Mouse (Mus musculus): ENCODE data around the gene Dchs1. TPM values are rescaled to one million over a fixed set of nuclear protein-coding genes. Genes with fewer than 3 reads are reported as not detected.
"Not testable (repeated sequence)": the region's sequence is repeated elsewhere in the genome, so short reads cannot be mapped to it uniquely, and the experiment has no call there.

The Dchs1 gene
- polyA plus RNA-seq, 1 experiment from 2014 or later, result 2.2 TPM

DNA sequence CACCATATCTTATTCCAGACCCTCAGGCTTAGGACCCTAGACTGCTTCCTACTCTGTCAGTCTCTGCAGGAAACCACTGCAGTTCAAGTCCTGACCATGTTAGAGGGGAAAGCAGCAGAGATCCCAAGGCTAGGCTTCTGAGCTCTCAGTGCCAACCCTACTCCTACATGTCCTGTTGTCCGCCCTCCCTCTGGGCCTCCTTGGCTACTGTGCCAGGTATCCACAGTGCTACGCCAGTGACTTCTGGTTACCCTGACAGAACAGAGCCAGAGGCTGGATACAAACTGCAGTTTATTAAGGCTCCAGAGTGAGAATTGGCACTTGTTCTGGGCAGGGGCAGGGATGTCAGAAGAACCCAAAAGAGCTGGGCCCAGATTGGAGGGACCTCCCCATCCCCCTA is 34.7 kb downstream of the Dchs1 start:
- H3K9ac ChIP-seq (ENCODE audit: low read depth, low read length), result no peak overlapping the region
- 90% methylated on average over 2 of the region's 2 CpGs for WGBS
- peaks cover 18% of the 10 kb centered on the region for H3K36me3 ChIP-seq (ENCODE audit: control insufficient read depth, insufficient read depth)
- TF ChIP-seq CTCF (IDR thresholded peaks at IDR 0.05; ENCODE audit: low read depth), result no peak
- H3K4me3 ChIP-seq (ENCODE audit: low read depth, low read length), result no peak overlapping the region
- H3K4me1 ChIP-seq (replicated peaks; ENCODE audit: control insufficient read depth, insufficient read depth, low read length), result peaks cover 6% of the 10 kb centered on the region; the same call in 1 of the 2 replicates
- H3K9me3 ChIP-seq (ENCODE audit: control insufficient read depth), result no peaks in the 10 kb centered on the region
- no peak overlapping the region for H3K4me2 ChIP-seq (replicated peaks; ENCODE audit: low read depth)
- H3K27ac ChIP-seq (ENCODE audit: low read depth, low read length), result no peak overlapping the region
- no peak for ATAC-seq
- no peaks in the 10 kb centered on the region for H3K27me3 ChIP-seq (replicated peaks; ENCODE audit: control insufficient read depth, insufficient read depth, low read length)

GRCm38 (mm10) chr7:105751491-105752433 is 35.7 kb downstream of the Dchs1 start, which contains the start of gene Tpp1:
Gene Tpp1, minus strand, starts transcription at chr7:105752235.
- Histone ChIP-seq H3K4me2 (replicated peaks; ENCODE audit: low read depth) (peak within 1 kb of the TSS; percentile 84), H3K36me3 (ENCODE audit: control insufficient read depth, insufficient read depth) (peaks cover 23% of the 10 kb centered on the region), H3K27ac (ENCODE audit: low read depth, low read length) (peak within 1 kb of the TSS; percentile 63), H3K27me3 (replicated peaks; ENCODE audit: control insufficient read depth, insufficient read depth, low read length) (no peaks in the 10 kb centered on the region), H3K9ac (ENCODE audit: low read depth, low read length) (peak within 1 kb of the TSS; percentile 80), H3K4me3 (ENCODE audit: low read depth, low read length) (peak within 1 kb of the TSS; percentile 79), H3K4me1 (replicated peaks; ENCODE audit: control insufficient read depth, insufficient read depth, low read length) (peaks cover 6% of the 10 kb centered on the region; the same call in 1 of the 2 replicates), H3K9me3 (ENCODE audit: control insufficient read depth) (no peaks in the 10 kb centered on the region)
- ATAC-seq, result peak; percentile 86
- no peak for TF ChIP-seq CTCF (IDR thresholded peaks at IDR 0.05; ENCODE audit: low read depth)
- 13% methylated on average over 20 of the region's 20 CpGs for WGBS

DNA sequence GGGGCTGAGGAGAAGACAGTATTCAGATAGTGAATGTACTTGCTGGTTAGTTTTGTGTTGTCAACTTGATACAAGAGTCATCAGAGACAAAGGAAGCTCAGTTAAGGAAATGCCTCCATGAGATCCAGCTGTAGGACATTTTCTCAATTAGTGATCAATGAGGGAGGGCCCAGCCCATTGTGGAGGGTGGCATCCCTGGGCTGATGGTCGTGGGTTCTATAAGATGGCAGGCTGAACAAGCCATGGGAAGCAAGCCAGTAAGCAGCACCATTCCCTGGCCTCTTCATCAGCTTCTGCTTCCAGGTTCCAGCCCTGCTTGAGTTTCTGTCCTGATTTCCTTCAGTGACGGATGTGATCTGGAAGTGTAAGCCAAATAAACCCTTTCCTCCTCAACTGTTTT is 39.7 kb downstream of the Dchs1 start:
- H3K36me3 ChIP-seq (ENCODE audit: control insufficient read depth, insufficient read depth), result peaks cover 31% of the 10 kb centered on the region
- H3K9me3 ChIP-seq (ENCODE audit: control insufficient read depth), result no peaks in the 10 kb centered on the region
- 96% methylated on average over 2 of the region's 2 CpGs for WGBS
- H3K27ac ChIP-seq (ENCODE audit: low read depth, low read length), result no peak overlapping the region
- H3K4me3 ChIP-seq (ENCODE audit: low read depth, low read length), result no peak overlapping the region
- ATAC-seq, result no peak
- H3K4me1 ChIP-seq (replicated peaks; ENCODE audit: control insufficient read depth, insufficient read depth, low read length), result peaks cover 6% of the 10 kb centered on the region; the same call in 1 of the 2 replicates
- H3K4me2 ChIP-seq (replicated peaks; ENCODE audit: low read depth), result no peak overlapping the region
- H3K9ac ChIP-seq (ENCODE audit: low read depth, low read length), result no peak overlapping the region
- no peaks in the 10 kb centered on the region for H3K27me3 ChIP-seq (replicated peaks; ENCODE audit: control insufficient read depth, insufficient read depth, low read length)
- no peak for TF ChIP-seq CTCF (IDR thresholded peaks at IDR 0.05; ENCODE audit: low read depth)

DNA sequence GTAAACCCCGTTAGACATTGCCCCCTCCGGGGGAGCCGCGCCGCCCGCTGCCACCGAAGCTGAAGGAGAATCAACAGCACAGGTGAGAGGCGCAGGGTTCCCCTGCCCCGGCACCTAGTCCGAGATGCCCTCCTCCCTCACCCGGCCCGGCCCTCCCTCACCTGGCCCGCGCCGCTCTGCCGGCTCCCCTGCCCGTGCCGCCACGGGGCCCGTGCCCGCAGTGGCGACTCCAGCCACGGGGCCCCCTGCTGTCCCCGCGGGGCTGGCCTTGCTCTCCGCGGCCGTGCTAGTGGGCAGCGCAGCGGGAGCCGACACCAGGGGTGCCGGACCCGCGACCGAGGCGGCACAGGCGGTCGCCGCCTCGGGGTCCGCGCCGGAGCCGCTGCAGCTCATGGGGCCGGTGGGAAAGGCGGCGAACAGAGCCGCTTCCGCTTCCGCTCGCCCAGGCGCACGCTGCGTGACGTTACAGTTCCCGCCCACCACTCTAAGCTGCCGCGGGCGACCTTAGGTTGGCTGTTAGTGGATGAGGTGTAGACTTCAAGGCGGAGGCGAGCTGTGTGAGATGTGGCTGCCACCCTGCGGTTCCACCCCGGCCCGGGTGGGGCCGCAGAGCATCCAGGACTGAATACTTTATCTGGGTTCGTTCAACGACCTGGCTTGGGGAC is 43.4 kb downstream of the Dchs1 start, which contains the start of gene Taf10:
Gene Taf10 (minus strand): TSS at position 436 of the 665 bp plus-strand sequence.
- peak; percentile 66 for TF ChIP-seq CTCF (IDR thresholded peaks at IDR 0.05; ENCODE audit: low read depth)
- Histone ChIP-seq H3K4me3 (ENCODE audit: low read depth, low read length) (peak within 1 kb of the TSS; percentile 83), H3K36me3 (ENCODE audit: control insufficient read depth, insufficient read depth) (peaks cover 52% of the 10 kb centered on the region), H3K27ac (ENCODE audit: low read depth, low read length) (peak within 1 kb of the TSS; percentile 71), H3K4me1 (replicated peaks; ENCODE audit: control insufficient read depth, insufficient read depth, low read length) (no peaks in the 10 kb centered on the region), H3K4me2 (replicated peaks; ENCODE audit: low read depth) (peak within 1 kb of the TSS; percentile 95), H3K9me3 (ENCODE audit: control insufficient read depth) (no peaks in the 10 kb centered on the region), H3K9ac (ENCODE audit: low read depth, low read length) (peak within 1 kb of the TSS; percentile 89), H3K27me3 (replicated peaks; ENCODE audit: control insufficient read depth, insufficient read depth, low read length) (no peaks in the 10 kb centered on the region)
- ATAC-seq, result peak; percentile 98
- WGBS, result under 1% methylated on average over 46 of the region's 67 CpGs

DNA sequence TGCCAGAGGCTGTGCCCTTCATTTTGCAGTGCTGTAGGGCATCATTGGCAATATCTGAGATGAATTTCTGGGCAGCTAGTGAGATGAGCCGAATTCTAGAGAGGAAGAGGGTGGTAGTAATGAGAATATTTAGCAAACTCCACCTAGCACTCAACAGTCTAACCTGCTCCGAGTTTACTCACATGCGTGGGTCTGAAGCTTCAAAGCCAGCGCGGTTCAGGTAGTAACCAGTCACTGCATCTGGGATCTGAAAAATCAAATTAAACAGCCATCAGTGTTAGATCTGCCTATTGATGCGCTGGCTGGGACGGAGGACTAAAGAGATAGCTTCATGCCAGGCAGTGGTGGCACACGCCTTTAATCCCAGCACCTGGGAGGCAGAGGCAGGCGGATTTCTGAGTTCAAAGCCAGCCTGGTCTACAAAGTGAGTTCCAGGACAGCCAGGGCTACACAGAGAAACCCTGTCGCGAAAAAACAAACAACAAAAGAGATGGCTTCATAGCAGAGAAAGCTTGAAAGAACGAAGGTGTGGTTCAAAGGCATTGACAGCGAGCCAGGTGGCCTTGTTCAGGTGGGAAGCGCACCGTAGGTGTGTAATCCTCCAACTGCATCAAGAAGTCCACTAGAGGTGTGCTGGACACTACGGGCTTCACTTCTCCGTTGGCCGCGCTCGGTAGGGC is 44.1 kb downstream of the Dchs1 start:
- not testable (repeated sequence) for H3K4me1 ChIP-seq (replicated peaks; ENCODE audit: control insufficient read depth, insufficient read depth, low read length); H3K27me3 ChIP-seq (replicated peaks; ENCODE audit: control insufficient read depth, insufficient read depth, low read length); H3K9me3 ChIP-seq (ENCODE audit: control insufficient read depth); ATAC-seq
- Histone ChIP-seq H3K27ac (ENCODE audit: low read depth, low read length) (peak overlapping the region; percentile 71), H3K4me3 (ENCODE audit: low read depth, low read length) (peak overlapping the region; percentile 83), H3K36me3 (ENCODE audit: control insufficient read depth, insufficient read depth) (peaks cover 50% of the 10 kb centered on the region), H3K9ac (ENCODE audit: low read depth, low read length) (peak overlapping the region; percentile 89), H3K4me2 (replicated peaks; ENCODE audit: low read depth) (peak overlapping the region; percentile 95)
- 29% methylated on average over 20 of the region's 20 CpGs for WGBS

DNA sequence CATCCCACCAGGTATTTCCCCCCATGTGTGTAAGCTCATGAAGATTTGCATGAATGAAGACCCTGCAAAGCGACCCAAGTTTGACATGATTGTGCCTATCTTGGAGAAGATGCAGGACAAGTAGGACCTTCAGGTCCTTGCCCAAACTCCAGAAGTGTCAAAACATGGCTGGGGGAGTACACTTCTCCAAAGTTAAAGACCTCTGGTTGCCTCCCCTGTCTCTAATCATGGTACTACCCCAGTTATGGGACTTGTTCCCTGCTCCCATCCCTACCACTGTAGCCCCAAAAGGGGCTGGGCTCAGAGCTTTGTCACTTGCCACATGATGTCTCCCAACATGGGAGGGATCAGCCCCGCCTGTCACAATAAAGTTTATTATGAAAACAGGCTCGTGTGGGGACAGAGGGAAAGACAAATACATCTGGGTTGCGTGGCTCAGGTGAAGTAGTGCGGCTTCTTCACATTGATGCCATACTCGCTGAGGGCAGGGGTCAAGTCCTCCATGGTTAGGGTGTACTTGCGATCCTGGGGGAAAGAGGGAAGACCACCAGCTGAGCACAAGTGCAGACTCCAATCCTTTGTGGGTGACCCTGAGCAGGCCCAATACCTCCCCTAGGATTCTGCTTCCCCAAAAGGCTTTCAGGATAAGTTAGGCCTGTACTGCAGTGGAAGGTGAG is 44.8 kb downstream of the Dchs1 start:
- Histone ChIP-seq H3K36me3 (ENCODE audit: control insufficient read depth, insufficient read depth) (peaks cover 46% of the 10 kb centered on the region), H3K4me2 (replicated peaks; ENCODE audit: low read depth) (peak overlapping the region; percentile 95; the same call in 1 of the 2 replicates)
- H3K27me3 ChIP-seq (replicated peaks; ENCODE audit: control insufficient read depth, insufficient read depth, low read length); H3K27ac ChIP-seq (ENCODE audit: low read depth, low read length); H3K4me1 ChIP-seq (replicated peaks; ENCODE audit: control insufficient read depth, insufficient read depth, low read length); ATAC-seq; H3K9me3 ChIP-seq (ENCODE audit: control insufficient read depth); H3K4me3 ChIP-seq (ENCODE audit: low read depth, low read length); H3K9ac ChIP-seq (ENCODE audit: low read depth, low read length): not testable (repeated sequence)
- WGBS, result 75% methylated on average over 7 of the region's 7 CpGs
